Mouse (Mus musculus): ENCODE measurements around the gene Lce1j. TPM values are rescaled to one million over a fixed set of nuclear protein-coding genes. Genes with fewer than 3 reads are reported as not detected.
"Not testable (repeated sequence)": the region's sequence is repeated elsewhere in the genome, so short reads cannot be mapped to it uniquely, and the experiment has no call there.

Gene Lce1j
- polyA plus RNA-seq (2015; fragmentation: Nextera tagmentation; extraction: Ambion mirVana), result not detected in 2 replicates

- no peaks in the 10 kb centered on the region for H3K27me3 ChIP-seq
- H3K27ac ChIP-seq (replicated peaks), result no peak within 1 kb of the TSS
- no peak within 1 kb of the TSS for H3K4me2 ChIP-seq
- WGBS, result 93% methylated on average over 1 of the region's 1 CpGs
- no peak for ATAC-seq (ENCODE audit: low FRiP score, low read depth)
- H3K4me3 ChIP-seq, result no peak within 1 kb of the TSS
- H3K36me3 ChIP-seq, result no peaks in the 10 kb centered on the region
- no peaks in the 10 kb centered on the region for H3K9me3 ChIP-seq
- no peak within 1 kb of the TSS for H3K9ac ChIP-seq
- H3K4me1 ChIP-seq (replicated peaks), result no peaks in the 10 kb centered on the region
Measured at GRCm38 (mm10) chr3:92790414-92790813, at the start of gene Lce1j. TSS of gene Lce1j (minus strand) at chr3:92790514.

GRCm38 (mm10) chr3:92827108-92827507 lies 36.8 kb upstream of the Lce1j start, which contains the start of gene Kprp:
TSS of gene Kprp (minus strand) at chr3:92827247.
- H3K4me1 ChIP-seq (replicated peaks), result no peaks in the 10 kb centered on the region
- no peak within 1 kb of the TSS for H3K4me3 ChIP-seq
- no peaks in the 10 kb centered on the region for H3K27me3 ChIP-seq
- no peak within 1 kb of the TSS for H3K27ac ChIP-seq (replicated peaks)
- WGBS, result 50% methylated on average over 1 of the region's 1 CpGs
- ATAC-seq (ENCODE audit: low FRiP score, low read depth), result no peak
- H3K9ac ChIP-seq, result no peak within 1 kb of the TSS
- H3K4me2 ChIP-seq, result no peak within 1 kb of the TSS
- H3K36me3 ChIP-seq, result no peaks in the 10 kb centered on the region
- H3K9me3 ChIP-seq, result no peaks in the 10 kb centered on the region

- no peaks in the 10 kb centered on the region for H3K4me1 ChIP-seq (replicated peaks)
- no peaks in the 10 kb centered on the region for H3K36me3 ChIP-seq
- H3K9ac ChIP-seq, result no peak overlapping the region
- no peaks in the 10 kb centered on the region for H3K9me3 ChIP-seq
- no peaks in the 10 kb centered on the region for H3K27me3 ChIP-seq
- H3K4me3 ChIP-seq, result no peak overlapping the region
- H3K4me2 ChIP-seq, result no peak overlapping the region
- ATAC-seq (ENCODE audit: low FRiP score, low read depth), result no peak
- H3K27ac ChIP-seq (replicated peaks), result no peak overlapping the region
- 38% methylated on average over 1 of the region's 1 CpGs for WGBS
Measured at GRCm38 (mm10) chr3:92825808-92826207, 35.5 kb upstream of the Lce1j start.

GRCm38 (mm10) chr3:92816036-92816435 lies 25.7 kb upstream of the Lce1j start:
- H3K9me3 ChIP-seq; H3K4me1 ChIP-seq (replicated peaks); H3K27ac ChIP-seq (replicated peaks); H3K9ac ChIP-seq; H3K4me3 ChIP-seq; H3K4me2 ChIP-seq; H3K36me3 ChIP-seq; ATAC-seq (ENCODE audit: low FRiP score, low read depth); H3K27me3 ChIP-seq: not testable (repeated sequence)
- WGBS, result 94% methylated on average over 2 of the region's 2 CpGs

GRCm38 (mm10) chr3:92815581-92815980 lies 25.3 kb upstream of the Lce1j start:
- H3K4me2 ChIP-seq, result no peak overlapping the region
- no peak overlapping the region for H3K9ac ChIP-seq
- no peaks in the 10 kb centered on the region for H3K27me3 ChIP-seq
- no peak overlapping the region for H3K27ac ChIP-seq (replicated peaks)
- H3K4me1 ChIP-seq (replicated peaks), result no peaks in the 10 kb centered on the region
- H3K9me3 ChIP-seq, result no peaks in the 10 kb centered on the region
- no peak for ATAC-seq (ENCODE audit: low FRiP score, low read depth)
- no peak overlapping the region for H3K4me3 ChIP-seq
- 92% methylated on average over 3 of the region's 3 CpGs for WGBS
- no peaks in the 10 kb centered on the region for H3K36me3 ChIP-seq

- H3K27ac ChIP-seq (replicated peaks), result no peak within 1 kb of the TSS
- no peak for ATAC-seq (ENCODE audit: low FRiP score, low read depth)
- no peak within 1 kb of the TSS for H3K4me2 ChIP-seq
- H3K4me3 ChIP-seq, result no peak within 1 kb of the TSS
- no peaks in the 10 kb centered on the region for H3K4me1 ChIP-seq (replicated peaks)
- no peaks in the 10 kb centered on the region for H3K9me3 ChIP-seq
- H3K36me3 ChIP-seq, result no peaks in the 10 kb centered on the region
- no peaks in the 10 kb centered on the region for H3K27me3 ChIP-seq
- H3K9ac ChIP-seq, result no peak within 1 kb of the TSS
Measured at GRCm38 (mm10) chr3:92807791-92808190, 17.5 kb upstream of the Lce1j start, which contains the start of gene Lce1k. TSS of gene Lce1k (minus strand) at chr3:92807891.

GRCm38 (mm10) chr3:92778799-92779198 lies 11.5 kb downstream of the Lce1j start, which contains the start of gene Lce1i:
TSS of gene Lce1i (minus strand) at chr3:92778899.
- H3K4me1 ChIP-seq (replicated peaks), result no peaks in the 10 kb centered on the region
- H3K4me3 ChIP-seq, result no peak within 1 kb of the TSS
- no peak for ATAC-seq (ENCODE audit: low FRiP score, low read depth)
- no peaks in the 10 kb centered on the region for H3K36me3 ChIP-seq
- no peak within 1 kb of the TSS for H3K27ac ChIP-seq (replicated peaks)
- H3K9ac ChIP-seq, result no peak within 1 kb of the TSS
- H3K9me3 ChIP-seq, result no peaks in the 10 kb centered on the region
- 83% methylated on average over 1 of the region's 1 CpGs for WGBS
- no peaks in the 10 kb centered on the region for H3K27me3 ChIP-seq
- no peak within 1 kb of the TSS for H3K4me2 ChIP-seq

- no peaks in the 10 kb centered on the region for H3K36me3 ChIP-seq
- no peak overlapping the region for H3K9ac ChIP-seq
- no peaks in the 10 kb centered on the region for H3K27me3 ChIP-seq
- H3K4me2 ChIP-seq, result no peak overlapping the region
- no peak overlapping the region for H3K4me3 ChIP-seq
- no peak overlapping the region for H3K27ac ChIP-seq (replicated peaks)
- no peaks in the 10 kb centered on the region for H3K4me1 ChIP-seq (replicated peaks)
- ATAC-seq (ENCODE audit: low FRiP score, low read depth), result no peak
- WGBS, result 17% methylated on average over 3 of the region's 3 CpGs
- H3K9me3 ChIP-seq, result no peaks in the 10 kb centered on the region
Measured at GRCm38 (mm10) chr3:92771573-92771972, 18.7 kb downstream of the Lce1j start.

GRCm38 (mm10) chr3:92764965-92765364 lies 25.3 kb downstream of the Lce1j start, which contains the start of gene Lce1h:
TSS of gene Lce1h (minus strand) at chr3:92765065.
- Histone ChIP-seq H3K4me3 (no peak within 1 kb of the TSS), H3K4me1 (replicated peaks) (no peaks in the 10 kb centered on the region), H3K27me3 (no peaks in the 10 kb centered on the region), H3K27ac (replicated peaks) (no peak within 1 kb of the TSS), H3K9ac (no peak within 1 kb of the TSS), H3K36me3 (no peaks in the 10 kb centered on the region), H3K4me2 (no peak within 1 kb of the TSS), H3K9me3 (no peaks in the 10 kb centered on the region)
- WGBS, result 90% methylated on average over 1 of the region's 1 CpGs
- no peak for ATAC-seq (ENCODE audit: low FRiP score, low read depth)

GRCm38 (mm10) chr3:92753197-92753596 lies 37.1 kb downstream of the Lce1j start:
- no peaks in the 10 kb centered on the region for H3K9me3 ChIP-seq
- 47% methylated on average over 3 of the region's 3 CpGs for WGBS
- no peaks in the 10 kb centered on the region for H3K36me3 ChIP-seq
- H3K4me3 ChIP-seq, result no peak overlapping the region
- no peak overlapping the region for H3K9ac ChIP-seq
- ATAC-seq (ENCODE audit: low FRiP score, low read depth), result no peak
- no peak overlapping the region for H3K27ac ChIP-seq (replicated peaks)
- H3K4me1 ChIP-seq (replicated peaks), result no peaks in the 10 kb centered on the region
- H3K4me2 ChIP-seq, result no peak overlapping the region
- no peaks in the 10 kb centered on the region for H3K27me3 ChIP-seq

- Histone ChIP-seq H3K27ac (replicated peaks) (no peak within 1 kb of the TSS), H3K9ac (no peak within 1 kb of the TSS), H3K4me1 (replicated peaks) (no peaks in the 10 kb centered on the region), H3K36me3 (no peaks in the 10 kb centered on the region), H3K9me3 (no peaks in the 10 kb centered on the region), H3K27me3 (no peaks in the 10 kb centered on the region), H3K4me2 (no peak within 1 kb of the TSS), H3K4me3 (no peak within 1 kb of the TSS)
- ATAC-seq (ENCODE audit: low FRiP score, low read depth), result no peak
- WGBS, result 83% methylated on average over 1 of the region's 1 CpGs
Measured at GRCm38 (mm10) chr3:92752238-92752637, 38.1 kb downstream of the Lce1j start, which contains the start of gene Lce1g. TSS of gene Lce1g (minus strand) at chr3:92752338.

- H3K36me3 ChIP-seq, result no peaks in the 10 kb centered on the region
- 79% methylated on average over 1 of the region's 1 CpGs for WGBS
Measured at GRCm38 (mm10) chr3:92738996-92739395, 51.3 kb downstream of the Lce1j start, which contains the start of gene Gm38119. TSS of gene Gm38119 (minus strand) at chr3:92739096.

More at GRCm38 (mm10) chr3:92738996-92739395, 51.3 kb downstream of the Lce1j start, which contains the start of gene Gm38119:
- Histone ChIP-seq H3K27me3 (no peaks in the 10 kb centered on the region), H3K4me3 (no peak within 1 kb of the TSS), H3K27ac (replicated peaks) (no peak within 1 kb of the TSS), H3K4me1 (replicated peaks) (no peaks in the 10 kb centered on the region), H3K4me2 (no peak within 1 kb of the TSS), H3K9ac (no peak within 1 kb of the TSS), H3K9me3 (no peaks in the 10 kb centered on the region)
- no peak for ATAC-seq (ENCODE audit: low FRiP score, low read depth)
